Mouse (Mus musculus) layer of hippocampus, adult 8-10 months (tissue): ENCODE measurements around the gene Vmn2r20. TPM values are rescaled to one million over a fixed set of nuclear protein-coding genes. Genes with fewer than 3 reads are reported as not detected.
"Not testable (repeated sequence)": the region's sequence is repeated elsewhere in the genome, so short reads cannot be mapped to it uniquely, and the experiment has no call there.

Experiments
- DNase-seq, 2 experiments: peaks; one replicate each; pipeline ENCODE4 v3.0.0; 2022; ENCODE audit warnings: low spot score in 2 of 2
- total RNA-seq, 4 experiments: library from RNA; stranded (reverse); gene quantifications; 2 replicates each; pipeline ENCODE4 v1.2.4; 2022

Vmn2r20 gene
- total RNA-seq, result not detected

- not testable (repeated sequence) for DNase-seq
These were observed at the start of gene Vmn2r20 for GRCm38 (mm10) chr6:123418016-123418415. TSS of gene Vmn2r20 (minus strand) at chr6:123418116.

DNA sequence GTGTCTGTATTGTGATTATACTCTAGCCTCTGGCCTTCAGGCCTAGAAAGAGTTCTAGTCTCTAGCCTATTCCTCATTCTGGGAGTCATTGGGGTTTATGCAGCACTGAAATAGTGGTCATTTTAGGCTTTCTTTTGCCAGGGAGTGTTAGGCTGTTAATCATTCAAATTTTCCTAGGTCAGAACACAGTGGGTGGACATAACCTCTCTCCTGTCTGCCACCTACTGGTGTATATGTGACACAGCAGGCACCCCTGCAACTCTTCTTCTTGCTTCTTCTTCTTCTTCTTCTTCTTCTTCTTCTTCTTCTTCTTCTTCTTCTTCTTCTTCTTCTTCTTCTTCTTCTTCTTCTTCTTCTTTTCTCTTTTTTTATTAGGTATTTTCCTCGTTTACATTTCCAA is 6.5 kb upstream of the Vmn2r20 start:
- DNase-seq, result not testable (repeated sequence)

DNA sequence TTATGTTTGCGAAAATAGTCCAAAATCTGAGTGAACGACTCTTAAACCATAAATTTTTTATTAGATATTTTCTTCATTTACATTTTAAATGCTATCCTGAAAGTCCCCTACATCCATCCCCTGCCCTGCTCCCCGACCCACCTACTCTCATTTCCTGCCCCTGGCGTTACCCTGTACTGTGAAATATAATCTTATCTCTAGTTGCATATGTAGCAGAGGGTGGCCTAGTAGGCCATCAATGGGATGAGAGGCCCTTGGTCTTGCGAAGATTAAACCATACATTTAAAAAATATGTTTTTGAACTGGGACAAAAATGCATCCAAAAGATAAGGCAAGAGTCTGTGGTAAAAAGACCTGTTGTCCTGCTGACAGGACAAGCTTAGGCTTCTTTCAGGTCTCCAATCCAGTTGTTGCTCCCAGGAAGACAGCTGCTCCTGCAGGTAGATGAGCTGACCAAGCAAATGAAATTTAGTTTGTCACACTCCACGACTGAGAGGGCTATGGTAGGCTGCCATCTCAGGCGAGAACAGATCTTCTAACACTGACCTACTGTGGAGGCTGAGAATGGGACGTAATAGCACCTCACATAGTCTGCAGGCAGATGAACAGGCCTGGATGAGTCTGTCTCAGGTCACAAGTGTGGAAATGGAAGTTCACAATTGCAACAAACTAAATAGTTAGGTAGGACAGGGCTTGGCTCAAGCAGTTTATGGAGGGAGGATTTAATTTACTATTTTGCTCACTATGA is 10.8 kb downstream of the Vmn2r20 start:
- not testable (repeated sequence) for DNase-seq

DNA sequence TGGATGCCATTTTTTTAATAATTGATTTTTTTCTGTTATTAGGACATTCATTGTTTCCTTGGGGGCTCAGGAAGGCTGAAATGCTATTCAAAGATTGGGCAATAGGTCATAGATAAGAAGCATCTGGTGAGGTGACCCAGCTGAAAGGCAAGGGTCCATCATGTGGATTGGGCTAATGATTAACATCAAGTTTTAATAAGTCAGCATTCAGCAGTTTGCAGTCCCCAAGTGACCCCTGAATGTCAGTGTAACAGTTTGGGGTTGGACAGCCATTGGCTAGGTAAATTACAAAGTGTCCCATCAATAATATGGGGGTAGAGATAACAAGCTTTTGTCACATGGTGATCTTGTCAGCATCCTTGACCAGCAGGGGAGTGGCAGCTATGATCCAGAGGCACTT is 29.1 kb downstream of the Vmn2r20 start:
- DNase-seq, result not testable (repeated sequence)

GRCm38 (mm10) chr6:123346141-123346540 is 71.8 kb downstream of the Vmn2r20 start:
- DNase-seq, result no peak

DNA sequence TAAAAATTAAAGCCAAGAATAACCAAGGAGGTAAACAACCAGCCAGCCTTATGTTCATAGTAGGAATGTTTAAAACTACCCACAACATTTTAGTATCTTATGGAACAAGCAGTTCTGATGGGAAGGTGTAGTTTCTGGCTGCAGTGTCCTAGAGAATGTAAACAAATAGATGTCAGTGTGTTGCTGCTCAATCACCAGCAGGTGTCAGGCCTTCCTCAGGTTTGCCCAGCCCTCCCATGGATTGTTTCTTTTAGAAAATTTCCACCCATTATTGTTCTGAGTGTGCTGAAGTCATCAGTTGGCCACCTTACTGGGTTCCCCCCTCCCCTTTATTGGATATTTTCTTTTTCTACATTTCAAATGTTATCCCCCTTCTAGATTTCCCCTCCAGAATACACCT is 77.8 kb downstream of the Vmn2r20 start:
- DNase-seq, result no peak

GRCm38 (mm10) chr6:123332503-123332902 is 85.4 kb downstream of the Vmn2r20 start:
- no peak for DNase-seq

Other genes with a start within 250 kb of the Vmn2r20 start
- gene Clec4b2, start 245.2 kb downstream of the Vmn2r20 start, total RNA-seq, result under 1 TPM in 1 of 4 experiments, not detected in 3; 0.65 TPM
- not detected for gene Clec4n, start 188.3 kb downstream of the Vmn2r20 start, total RNA-seq
- gene Clec4d, start 156.0 kb downstream of the Vmn2r20 start, total RNA-seq, result not detected
- gene Clec4e, start 128.2 kb downstream of the Vmn2r20 start, total RNA-seq, result not detected
- not detected for gene Vmn2r19, start 109.8 kb downstream of the Vmn2r20 start, total RNA-seq
- gene Vmn2r21, start 115.3 kb upstream of the Vmn2r20 start, total RNA-seq, result not detected
- gene Vmn2r22, start 232.6 kb upstream of the Vmn2r20 start, total RNA-seq, result not detected